Mouse (Mus musculus): ENCODE measurements around the gene Pgm3.

DNA sequence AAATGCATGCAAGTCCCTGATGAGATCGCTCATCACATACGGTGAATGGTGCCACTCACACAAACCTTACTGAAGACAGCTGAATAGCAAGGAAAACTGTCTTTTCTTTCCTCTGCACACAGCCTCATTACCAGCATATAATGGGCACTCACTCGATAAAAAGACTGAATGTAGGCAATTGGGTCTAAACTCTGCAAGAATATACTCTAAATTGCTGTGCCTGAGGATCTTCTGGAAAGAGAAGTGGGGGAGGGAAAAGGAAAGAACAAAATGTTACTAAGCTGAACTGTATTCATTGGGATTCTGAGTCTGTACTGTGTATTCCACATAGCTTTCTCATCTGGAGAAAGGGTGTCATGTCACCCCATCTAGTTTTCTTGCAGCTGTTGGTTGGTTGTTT, 28.2 kb downstream of the Pgm3 start:
- TF ChIP-seq CTCF (conservative IDR thresholded peaks at IDR 0.05; ENCODE audit: low read length) (no peak), NANOG (IDR thresholded peaks at IDR 0.05; ENCODE audit: borderline replicate concordance, low read length) (no peak), POU5F1 (IDR thresholded peaks at IDR 0.05; ENCODE audit: borderline replicate concordance, low read length) (no peak)

Measured in E14TG2a.4 (cell line).